Mouse (Mus musculus): Measurements from ENCODE around the gene Col9a3.

GRCm38 (mm10) chr2:180660521-180660920 lies 62.9 kb downstream of the Col9a3 start:
- TF ChIP-seq CTCF (IDR thresholded peaks at IDR 0.05 in 2 of 3, conservative IDR thresholded peaks at IDR 0.05 in 1 of 3; ENCODE audit: control insufficient read depth in 1 of 3, insufficient read depth in 1 of 3, low read depth in 2 of 3, low read length in 3 of 3, poor library complexity in 1 of 3, severe bottlenecking in 1 of 3) (no peak), TBP (IDR thresholded peaks at IDR 0.05; ENCODE audit: low read depth, low read length) (no peak), RCOR1 (IDR thresholded peaks at IDR 0.05; ENCODE audit: low read depth, low read length) (no peak), EP300 (IDR thresholded peaks at IDR 0.05; ENCODE audit: low read depth in 1 of 2, low read length in 2 of 2) (no peak), BHLHE40 (IDR thresholded peaks at IDR 0.05; ENCODE audit: borderline replicate concordance, low read depth, low read length) (no peak), E2F4 (IDR thresholded peaks at IDR 0.05; ENCODE audit: borderline replicate concordance, low read depth, low read length) (no peak), GATA1 (IDR thresholded peaks at IDR 0.05; ENCODE audit: low read depth, low read length) (no peak), TCF12 (IDR thresholded peaks at IDR 0.05; ENCODE audit: low read depth, low read length) (no peak), POLR2A (IDR thresholded peaks at IDR 0.05; ENCODE audit: control insufficient read depth in 1 of 2, insufficient read depth in 1 of 2, low read depth in 1 of 2, low read length in 2 of 2, poor library complexity in 1 of 2) (no peak), NRF1 (IDR thresholded peaks at IDR 0.05; ENCODE audit: insufficient read depth, low read depth, low read length, poor library complexity, severe bottlenecking) (no peak), ZMIZ1 (IDR thresholded peaks at IDR 0.05; ENCODE audit: low read depth, low read length) (no peak)
